Mouse (Mus musculus): ENCODE measurements around the gene Defb36.

The Defb36 gene

GRCm38 (mm10) chr2:152604057-152604456, at the start of gene Defb36:
Gene Defb36, plus strand, starts transcription at chr2:152604327.
- peak; percentile 27 to 28 for DNase-seq (ENCODE audit: low spot score in 2 of 2)

GRCm38 (mm10) chr2:152556655-152557054, 47.5 kb upstream of the Defb36 start:
- DNase-seq (ENCODE audit: low spot score in 2 of 2) = no peak

- DNase-seq (ENCODE audit: low spot score in 2 of 2) = no peak
Measured at GRCm38 (mm10) chr2:152569038-152569437, 35.1 kb upstream of the Defb36 start, which contains the start of gene Gm17416. Gene Gm17416, plus strand, starts transcription at chr2:152569338.

- no peak for DNase-seq (ENCODE audit: low spot score in 2 of 2)
Measured at GRCm38 (mm10) chr2:152569881-152570280, 34.2 kb upstream of the Defb36 start.

GRCm38 (mm10) chr2:152570313-152570712, 33.8 kb upstream of the Defb36 start:
- DNase-seq (ENCODE audit: low spot score in 2 of 2) = no peak

GRCm38 (mm10) chr2:152572114-152572794, 31.9 kb upstream of the Defb36 start, which contains the start of gene Defb21:
Gene Defb21, plus strand, starts transcription at chr2:152572744.
- DNase-seq (ENCODE audit: low spot score in 2 of 2) = no peak

GRCm38 (mm10) chr2:152573484-152573883, 30.6 kb upstream of the Defb36 start:
- no peak for DNase-seq (ENCODE audit: low spot score in 2 of 2)

GRCm38 (mm10) chr2:152580107-152580506, 24.0 kb upstream of the Defb36 start, which contains the start of gene Defb19:
Gene Defb19, minus strand, starts transcription at chr2:152580312.
- DNase-seq (ENCODE audit: low spot score in 2 of 2) = no peak

- DNase-seq (ENCODE audit: low spot score in 2 of 2) = no peak
Measured at GRCm38 (mm10) chr2:152580612-152581011, 23.5 kb upstream of the Defb36 start.

GRCm38 (mm10) chr2:152586926-152587560, 17.1 kb upstream of the Defb36 start:
- peak; percentile 9 to 15 for DNase-seq (ENCODE audit: low spot score in 2 of 2)

- DNase-seq (ENCODE audit: low spot score in 2 of 2) = no peak
Measured at GRCm38 (mm10) chr2:152588450-152588849, 15.7 kb upstream of the Defb36 start.

- no peak for DNase-seq (ENCODE audit: low spot score in 2 of 2)
Measured at GRCm38 (mm10) chr2:152589021-152589420, 15.1 kb upstream of the Defb36 start.

GRCm38 (mm10) chr2:152599299-152599698, 4.8 kb upstream of the Defb36 start, which contains the start of gene Defb45:
Gene Defb45, minus strand, starts transcription at chr2:152599399.
- DNase-seq (ENCODE audit: low spot score in 2 of 2) = no peak

GRCm38 (mm10) chr2:152600076-152600475, 4.1 kb upstream of the Defb36 start:
- DNase-seq (ENCODE audit: low spot score in 2 of 2) = no peak

GRCm38 (mm10) chr2:152601275-152601960, 2.7 kb upstream of the Defb36 start:
- DNase-seq (ENCODE audit: low spot score in 2 of 2) = no peak

- no peak for DNase-seq (ENCODE audit: low spot score in 2 of 2)
Measured at GRCm38 (mm10) chr2:152607746-152608145, 3.6 kb downstream of the Defb36 start.

- DNase-seq (ENCODE audit: low spot score in 2 of 2) = no peak
Measured at GRCm38 (mm10) chr2:152608719-152609118, 4.6 kb downstream of the Defb36 start.

GRCm38 (mm10) chr2:152612193-152612592, 8.1 kb downstream of the Defb36 start:
- peak in 1 of 2 experiments; percentile 7 for DNase-seq (ENCODE audit: low spot score in 2 of 2)

- DNase-seq (ENCODE audit: low spot score in 2 of 2) = peak; percentile 64 to 68
Measured at GRCm38 (mm10) chr2:152615563-152615962, 11.4 kb downstream of the Defb36 start.

- DNase-seq (ENCODE audit: low spot score in 2 of 2) = no peak
Measured at GRCm38 (mm10) chr2:152616470-152616869, 12.3 kb downstream of the Defb36 start.

- DNase-seq (ENCODE audit: low spot score in 2 of 2) = no peak
Measured at GRCm38 (mm10) chr2:152617374-152617773, 13.2 kb downstream of the Defb36 start.

- DNase-seq (ENCODE audit: low spot score in 2 of 2) = peak; percentile 16 to 20
Measured at GRCm38 (mm10) chr2:152620367-152621134, 16.4 kb downstream of the Defb36 start.

Measured in right cerebral cortex, adult 2 months (tissue).